Mouse (Mus musculus): ENCODE measurements at regions not wholly inside any gene's neighbourhood (a gene's known extent, or its start where the extent isn't known, plus 50 kb on each side); places are given as distances from the start of the nearest gene placed in this dataset.

DNA sequence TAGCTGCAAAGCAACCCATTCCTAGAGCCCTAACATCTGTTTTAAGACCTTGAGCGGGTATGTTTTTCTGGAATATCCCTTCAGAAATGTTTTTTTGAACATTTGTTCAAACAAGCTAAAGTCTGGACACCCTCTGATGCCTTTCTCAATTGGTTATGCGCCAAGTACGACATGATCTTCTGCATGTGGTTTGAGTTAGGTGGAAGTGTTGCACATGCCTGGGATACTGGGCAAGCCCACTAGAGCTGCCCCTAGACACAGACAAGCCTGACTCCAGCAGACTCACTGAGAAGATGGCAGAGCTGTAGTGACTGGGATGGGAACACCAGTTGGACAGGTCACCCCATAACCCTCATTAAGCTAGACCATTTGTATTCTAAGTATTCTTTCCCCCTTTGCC, 153.2 kb upstream of the Cypt2 start:
- no peaks in the 10 kb centered on the region for H3K27me3 ChIP-seq (ENCODE audit: control insufficient read depth, insufficient read depth, low read length)
- 77% methylated on average over 3 of the region's 3 CpGs for WGBS
- no peaks in the 10 kb centered on the region for H3K9me3 ChIP-seq (ENCODE audit: control insufficient read depth, low read length)
- DNase-seq (ENCODE audit: low spot score) (no peak), ATAC-seq (ENCODE audit: insufficient read depth, low FRiP score, low TSS enrichment) (no peak)
- H3K27ac ChIP-seq (ENCODE audit: low read depth, low read length) = no peak overlapping the region
- no peak overlapping the region for H3K4me3 ChIP-seq (ENCODE audit: low read depth, low read length)
- H3K9ac ChIP-seq (ENCODE audit: low read length) = no peak overlapping the region
- no peak overlapping the region for H3K4me2 ChIP-seq (ENCODE audit: low read depth)
- no peaks in the 10 kb centered on the region for H3K36me3 ChIP-seq (ENCODE audit: control insufficient read depth, insufficient read depth, low read length)
- H3K4me1 ChIP-seq (ENCODE audit: control insufficient read depth, insufficient read depth, low read length) = no peaks in the 10 kb centered on the region

DNA sequence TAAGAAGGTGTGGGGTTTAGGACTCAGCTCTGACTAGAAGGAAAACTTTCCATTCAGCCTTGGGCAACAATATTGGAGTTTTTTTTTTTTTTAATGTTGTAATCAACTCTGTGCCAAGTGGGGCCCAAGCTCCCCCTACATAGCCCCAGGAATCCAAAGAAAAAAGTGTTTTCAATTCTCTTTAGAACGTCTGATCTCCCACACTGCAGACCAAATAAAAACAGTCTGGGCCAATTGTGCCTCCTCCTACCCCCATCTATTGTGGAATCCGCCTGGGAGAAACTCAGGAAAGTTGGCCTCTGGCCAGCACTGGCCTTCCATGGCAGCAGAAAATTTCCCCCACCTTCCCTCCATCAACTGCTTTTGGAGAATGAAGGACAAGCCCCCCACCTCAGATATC, 133.3 kb upstream of the Cypt2 start:
- H3K36me3 ChIP-seq (ENCODE audit: control insufficient read depth, insufficient read depth, low read length) = no peaks in the 10 kb centered on the region
- H3K27ac ChIP-seq (ENCODE audit: low read depth, low read length) = no peak overlapping the region
- ATAC-seq (ENCODE audit: insufficient read depth, low FRiP score, low TSS enrichment) (no peak), DNase-seq (ENCODE audit: low spot score) (no peak)
- H3K9me3 ChIP-seq (ENCODE audit: control insufficient read depth, low read length) = no peaks in the 10 kb centered on the region
- no peaks in the 10 kb centered on the region for H3K4me1 ChIP-seq (ENCODE audit: control insufficient read depth, insufficient read depth, low read length)
- H3K27me3 ChIP-seq (ENCODE audit: control insufficient read depth, insufficient read depth, low read length) = 0 out of 2 replicates have a peak, but pooled peaks cover 2% of the 10 kb centered on the region
- H3K9ac ChIP-seq (ENCODE audit: low read length) = no peak overlapping the region
- H3K4me3 ChIP-seq (ENCODE audit: low read depth, low read length) = no peak overlapping the region
- WGBS = 51% methylated on average over 2 of the region's 2 CpGs
- no peak overlapping the region for H3K4me2 ChIP-seq (ENCODE audit: low read depth)

DNA sequence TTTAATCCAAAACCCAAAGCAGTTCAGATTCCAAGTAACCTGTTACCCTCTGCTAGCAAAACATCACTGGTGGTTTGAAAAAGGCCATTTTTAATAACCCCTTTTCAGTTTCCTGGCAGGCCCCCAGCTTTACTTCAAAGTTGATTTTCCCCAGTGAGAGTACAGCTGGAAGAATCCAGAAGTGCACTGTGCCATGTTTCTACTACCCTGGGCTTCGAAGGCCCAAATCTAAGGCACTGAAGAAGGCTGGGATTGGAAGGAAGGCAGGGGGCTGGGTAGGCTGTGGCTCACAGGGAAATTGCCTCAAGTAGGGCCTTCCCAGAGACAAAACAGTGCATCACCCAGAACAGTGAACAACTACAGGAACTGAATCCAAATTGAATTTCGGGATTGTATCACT, 131.6 kb upstream of the Cypt2 start:
- DNase-seq (ENCODE audit: low spot score) = no peak
- H3K4me3 ChIP-seq (ENCODE audit: low read depth, low read length) = no peak overlapping the region
- no peaks in the 10 kb centered on the region for H3K4me1 ChIP-seq (ENCODE audit: control insufficient read depth, insufficient read depth, low read length)
- H3K36me3 ChIP-seq (ENCODE audit: control insufficient read depth, insufficient read depth, low read length) = no peaks in the 10 kb centered on the region
- no peak for ATAC-seq (ENCODE audit: insufficient read depth, low FRiP score, low TSS enrichment)
- no peak overlapping the region for H3K27ac ChIP-seq (ENCODE audit: low read depth, low read length)
- H3K9me3 ChIP-seq (ENCODE audit: control insufficient read depth, low read length) = no peaks in the 10 kb centered on the region
- no peak overlapping the region for H3K4me2 ChIP-seq (ENCODE audit: low read depth)
- no peak overlapping the region for H3K9ac ChIP-seq (ENCODE audit: low read length)
- H3K27me3 ChIP-seq (ENCODE audit: control insufficient read depth, insufficient read depth, low read length) = 0 out of 2 replicates have a peak, but pooled peaks cover 2% of the 10 kb centered on the region
- WGBS = 80% methylated on average over 2 of the region's 2 CpGs

DNA sequence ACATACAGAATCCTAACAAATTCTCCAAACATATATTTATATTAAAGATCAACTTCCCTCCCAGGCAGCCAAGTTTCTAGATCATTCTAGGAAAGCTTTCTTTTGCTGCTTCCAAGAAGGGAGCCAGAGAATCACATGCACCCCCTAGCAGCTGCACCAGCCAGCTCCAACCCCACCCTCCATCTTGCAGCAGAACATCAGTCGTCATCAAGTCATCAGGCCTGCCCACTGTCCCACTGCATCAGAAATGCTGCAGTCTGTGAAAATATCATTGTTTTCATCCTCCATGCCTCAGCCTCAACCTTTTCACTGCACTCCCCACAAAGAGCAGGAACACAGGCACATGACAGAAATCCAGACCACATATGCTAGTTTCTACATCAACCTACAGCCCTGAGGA, 109.1 kb upstream of the Cypt2 start:
- ATAC-seq (ENCODE audit: insufficient read depth, low FRiP score, low TSS enrichment) = no peak
- H3K9ac ChIP-seq (ENCODE audit: low read length) = peak overlapping the region; percentile 32; the same call in 1 of the 2 replicates
- no peak overlapping the region for H3K27ac ChIP-seq (ENCODE audit: low read depth, low read length)
- no peak for DNase-seq (ENCODE audit: low spot score)
- no peaks in the 10 kb centered on the region for H3K4me1 ChIP-seq (ENCODE audit: control insufficient read depth, insufficient read depth, low read length)
- peak overlapping the region; percentile 7 for H3K4me3 ChIP-seq (ENCODE audit: low read depth, low read length)
- H3K36me3 ChIP-seq (ENCODE audit: control insufficient read depth, insufficient read depth, low read length) = no peaks in the 10 kb centered on the region
- H3K4me2 ChIP-seq (ENCODE audit: low read depth) = peak overlapping the region; percentile 28
- 0 out of 2 replicates have a peak, but pooled peaks cover 2% of the 10 kb centered on the region for H3K27me3 ChIP-seq (ENCODE audit: control insufficient read depth, insufficient read depth, low read length)
- WGBS = 54% methylated on average over 1 of the region's 1 CpGs
- H3K9me3 ChIP-seq (ENCODE audit: control insufficient read depth, low read length) = no peaks in the 10 kb centered on the region

DNA sequence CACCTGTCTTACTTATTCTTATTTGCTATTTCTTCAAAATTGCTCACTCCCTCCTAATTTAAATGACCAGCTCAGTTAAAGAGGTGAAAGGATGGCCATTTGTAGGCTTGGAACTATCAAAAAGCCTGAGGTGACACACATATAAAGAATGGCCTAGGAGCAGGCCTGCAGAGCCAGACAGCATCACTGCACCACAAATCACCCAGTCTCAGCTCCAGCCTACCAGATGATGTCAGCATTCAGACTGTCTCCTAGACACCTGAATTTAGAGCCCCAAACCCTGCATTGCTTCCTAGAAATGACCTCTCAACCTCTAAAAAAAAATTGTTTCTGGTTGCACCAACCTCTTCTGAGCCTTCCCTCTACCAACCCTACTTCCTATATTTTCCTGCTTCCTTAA, 108.5 kb upstream of the Cypt2 start:
- 0 out of 2 replicates have a peak, but pooled peaks cover 2% of the 10 kb centered on the region for H3K27me3 ChIP-seq (ENCODE audit: control insufficient read depth, insufficient read depth, low read length)
- DNase-seq (ENCODE audit: low spot score) (no peak), ATAC-seq (ENCODE audit: insufficient read depth, low FRiP score, low TSS enrichment) (peak; percentile 54; the same call in 1 of the 2 replicates)
- no peak overlapping the region for H3K27ac ChIP-seq (ENCODE audit: low read depth, low read length)
- peak overlapping the region; percentile 7 for H3K4me3 ChIP-seq (ENCODE audit: low read depth, low read length)
- H3K4me2 ChIP-seq (ENCODE audit: low read depth) = peak overlapping the region; percentile 28
- H3K4me1 ChIP-seq (ENCODE audit: control insufficient read depth, insufficient read depth, low read length) = no peaks in the 10 kb centered on the region
- no peak overlapping the region for H3K9ac ChIP-seq (ENCODE audit: low read length)
- no peaks in the 10 kb centered on the region for H3K36me3 ChIP-seq (ENCODE audit: control insufficient read depth, insufficient read depth, low read length)
- H3K9me3 ChIP-seq (ENCODE audit: control insufficient read depth, low read length) = no peaks in the 10 kb centered on the region

DNA sequence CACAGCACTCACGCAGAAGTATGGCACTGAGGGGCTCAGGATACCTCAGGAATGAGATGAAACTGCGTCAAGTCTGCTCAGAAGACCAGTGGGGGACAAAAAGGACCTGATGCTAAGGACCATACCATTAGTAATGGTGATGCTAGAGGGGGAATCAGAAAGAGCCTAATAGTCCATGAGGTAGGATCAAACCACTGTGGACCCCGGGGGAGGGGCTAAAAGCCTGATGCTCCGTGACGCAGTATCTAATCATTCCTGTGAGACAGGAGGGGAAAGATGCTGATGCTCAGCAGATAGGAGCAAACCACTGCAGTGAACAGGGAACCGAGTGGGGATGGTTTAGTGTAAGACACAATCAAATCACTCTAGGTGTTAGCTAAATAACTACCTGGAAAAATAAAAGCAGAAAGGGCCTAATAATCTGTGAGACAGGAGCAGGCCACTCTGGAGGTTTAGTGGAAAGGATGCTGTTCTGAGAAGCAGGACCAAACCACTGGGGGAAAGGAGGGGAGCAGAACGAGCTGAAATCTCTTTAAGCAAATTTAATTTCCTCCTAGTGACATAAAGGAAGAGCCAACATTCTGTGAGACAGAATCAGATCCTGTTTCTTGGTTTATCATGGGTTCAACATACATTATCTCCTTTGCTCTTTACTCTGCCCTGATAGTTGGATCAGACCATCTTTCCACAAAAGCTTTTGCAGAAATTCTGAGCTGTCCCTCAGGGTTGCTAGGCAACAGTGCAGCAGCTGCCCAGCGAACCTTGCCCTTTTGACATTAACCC, 107.7 kb upstream of the Cypt2 start:
- Histone ChIP-seq H3K36me3 (ENCODE audit: control insufficient read depth, insufficient read depth, low read length) (no peaks in the 10 kb centered on the region), H3K4me1 (ENCODE audit: control insufficient read depth, insufficient read depth, low read length) (no peaks in the 10 kb centered on the region), H3K9ac (ENCODE audit: low read length) (peak overlapping the region; percentile 29; the same call in 1 of the 2 replicates), H3K27ac (ENCODE audit: low read depth, low read length) (peak overlapping the region; percentile 62), H3K4me2 (ENCODE audit: low read depth) (peak overlapping the region; percentile 28), H3K4me3 (ENCODE audit: low read depth, low read length) (peak overlapping the region; percentile 7), H3K9me3 (ENCODE audit: control insufficient read depth, low read length) (no peaks in the 10 kb centered on the region), H3K27me3 (ENCODE audit: control insufficient read depth, insufficient read depth, low read length) (0 out of 2 replicates have a peak, but pooled peaks cover 2% of the 10 kb centered on the region)
- 20% methylated on average over 8 of the region's 8 CpGs for WGBS
- peak; percentile 87 for DNase-seq (ENCODE audit: low spot score)
- peak; percentile 95 for ATAC-seq (ENCODE audit: insufficient read depth, low FRiP score, low TSS enrichment)

DNA sequence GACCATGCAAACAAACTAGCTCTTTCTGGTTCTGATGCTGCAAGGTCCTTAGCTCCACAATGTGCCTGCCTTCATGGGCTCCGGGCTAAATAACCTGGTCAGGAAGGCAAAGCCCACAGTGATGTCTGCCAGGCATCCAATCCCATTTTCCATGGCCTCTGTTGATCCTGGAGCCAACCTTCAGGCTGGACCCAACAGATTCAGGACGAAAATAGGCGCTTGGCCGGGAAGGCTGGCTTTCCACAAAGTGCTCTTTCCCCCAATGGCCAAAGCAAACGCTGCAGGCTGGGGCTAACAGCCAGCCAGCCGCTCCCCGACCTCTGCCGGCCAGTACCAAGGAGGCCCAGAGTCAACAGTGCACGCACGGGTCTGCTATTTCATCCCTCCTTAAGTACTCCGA, 106.3 kb upstream of the Cypt2 start:
- Histone ChIP-seq H3K27ac (ENCODE audit: low read depth, low read length) (no peak overlapping the region), H3K9me3 (ENCODE audit: control insufficient read depth, low read length) (no peaks in the 10 kb centered on the region), H3K4me2 (ENCODE audit: low read depth) (no peak overlapping the region), H3K36me3 (ENCODE audit: control insufficient read depth, insufficient read depth, low read length) (no peaks in the 10 kb centered on the region), H3K4me1 (ENCODE audit: control insufficient read depth, insufficient read depth, low read length) (no peaks in the 10 kb centered on the region), H3K27me3 (ENCODE audit: control insufficient read depth, insufficient read depth, low read length) (0 out of 2 replicates have a peak, but pooled peaks cover 2% of the 10 kb centered on the region), H3K4me3 (ENCODE audit: low read depth, low read length) (no peak overlapping the region), H3K9ac (ENCODE audit: low read length) (no peak overlapping the region)
- no peak for DNase-seq (ENCODE audit: low spot score)
- no peak for ATAC-seq (ENCODE audit: insufficient read depth, low FRiP score, low TSS enrichment)
- WGBS = 62% methylated on average over 11 of the region's 11 CpGs

DNA sequence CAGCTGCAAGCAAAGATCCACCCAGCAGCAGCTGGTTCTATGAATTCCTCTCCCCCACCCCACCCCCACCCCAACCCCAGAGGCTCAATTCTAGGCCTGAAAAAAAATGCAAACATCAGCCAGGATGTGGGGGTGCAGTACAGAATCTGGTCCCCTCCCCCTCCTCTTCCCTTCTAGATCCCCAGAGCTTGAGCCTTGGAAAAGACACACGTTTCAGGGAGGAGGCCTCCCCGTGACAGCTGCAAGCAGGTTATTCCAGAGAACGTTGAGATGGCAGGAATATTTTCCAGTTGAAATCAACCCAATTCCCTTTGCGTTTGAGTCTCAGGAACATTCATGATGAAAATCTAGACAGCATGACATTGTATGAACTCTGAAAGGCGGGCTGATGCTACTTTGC, 86.2 kb upstream of the Cypt2 start:
- Histone ChIP-seq H3K4me1 (ENCODE audit: control insufficient read depth, insufficient read depth, low read length) (no peaks in the 10 kb centered on the region), H3K9me3 (ENCODE audit: control insufficient read depth, low read length) (no peaks in the 10 kb centered on the region), H3K27me3 (ENCODE audit: control insufficient read depth, insufficient read depth, low read length) (no peaks in the 10 kb centered on the region), H3K4me2 (ENCODE audit: low read depth) (no peak overlapping the region), H3K27ac (ENCODE audit: low read depth, low read length) (no peak overlapping the region), H3K9ac (ENCODE audit: low read length) (no peak overlapping the region), H3K36me3 (ENCODE audit: control insufficient read depth, insufficient read depth, low read length) (no peaks in the 10 kb centered on the region), H3K4me3 (ENCODE audit: low read depth, low read length) (no peak overlapping the region)
- ATAC-seq (ENCODE audit: insufficient read depth, low FRiP score, low TSS enrichment) = no peak
- 80% methylated on average over 5 of the region's 5 CpGs for WGBS
- no peak for DNase-seq (ENCODE audit: low spot score)

DNA sequence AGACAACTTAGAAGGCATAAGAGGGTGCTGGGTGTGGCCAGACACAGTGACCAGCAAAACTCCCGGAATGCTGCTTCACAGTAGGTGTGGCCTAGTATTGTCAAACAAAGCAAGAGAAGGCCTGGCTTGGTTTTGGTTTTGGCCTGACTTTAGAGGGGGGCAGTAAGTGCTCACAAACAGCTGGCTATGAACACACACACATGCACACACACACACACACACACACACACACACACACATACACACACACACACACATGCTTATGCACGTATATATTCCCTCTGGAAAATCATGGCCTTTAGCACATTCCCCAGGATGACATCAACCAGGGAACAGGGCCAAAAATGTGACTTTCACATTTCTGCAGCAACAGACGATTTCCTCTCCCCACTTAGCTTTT, 78.6 kb upstream of the Cypt2 start:
- Histone ChIP-seq H3K4me3 (ENCODE audit: low read depth, low read length) (no peak overlapping the region), H3K36me3 (ENCODE audit: control insufficient read depth, insufficient read depth, low read length) (no peaks in the 10 kb centered on the region), H3K27me3 (ENCODE audit: control insufficient read depth, insufficient read depth, low read length) (no peaks in the 10 kb centered on the region), H3K9ac (ENCODE audit: low read length) (no peak overlapping the region), H3K27ac (ENCODE audit: low read depth, low read length) (no peak overlapping the region), H3K4me1 (ENCODE audit: control insufficient read depth, insufficient read depth, low read length) (no peaks in the 10 kb centered on the region), H3K4me2 (ENCODE audit: low read depth) (no peak overlapping the region), H3K9me3 (ENCODE audit: control insufficient read depth, low read length) (no peaks in the 10 kb centered on the region)
- DNase-seq (ENCODE audit: low spot score) (no peak), ATAC-seq (ENCODE audit: insufficient read depth, low FRiP score, low TSS enrichment) (no peak)
- 70% methylated on average over 3 of the region's 3 CpGs for WGBS

All from neural tube, embryonic 11.5 days (tissue).